Mouse (Mus musculus): ENCODE data around the gene Heatr5a. TPM values are rescaled to one million over a fixed set of nuclear protein-coding genes. Genes with fewer than 3 reads are reported as not detected.

Heatr5a gene
- polyA plus RNA-seq, 1 experiment from 2014 or later: 12.8 TPM

GRCm38 (mm10) chr12:51970352-51971069, 610 bp downstream of the Heatr5a start:
- no peak for ATAC-seq (ENCODE audit: insufficient number of reproducible peaks, insufficient read depth, low FRiP score, low TSS enrichment, low read depth)
- Histone ChIP-seq H3K27ac (peak overlapping the region; percentile 92), H3K4me2 (peak overlapping the region; percentile 54), H3K36me3 (no peaks in the 10 kb centered on the region), H3K9me3 (0 out of 2 replicates have a peak, but pooled peaks cover 3% of the 10 kb centered on the region), H3K4me3 (replicated peaks) (peak overlapping the region; percentile 89), H3K9ac (replicated peaks) (peak overlapping the region; percentile 85), H3K27me3 (no peaks in the 10 kb centered on the region), H3K4me1 (replicated peaks) (peaks cover 10% of the 10 kb centered on the region)
- 2% methylated on average over 35 of the region's 35 CpGs for WGBS

GRCm38 (mm10) chr12:51969876-51970275, 1.2 kb downstream of the Heatr5a start:
- H3K27ac ChIP-seq: no peak overlapping the region
- H3K9ac ChIP-seq (replicated peaks): 0 out of 2 replicates have a peak overlapping the region, but pooled peaks have one; percentile 85
- no peak for ATAC-seq (ENCODE audit: insufficient number of reproducible peaks, insufficient read depth, low FRiP score, low TSS enrichment, low read depth)
- H3K4me3 ChIP-seq (replicated peaks): peak overlapping the region; percentile 89
- peaks cover 10% of the 10 kb centered on the region for H3K4me1 ChIP-seq (replicated peaks)
- 16% methylated on average over 7 of the region's 7 CpGs for WGBS
- peak overlapping the region; percentile 54 for H3K4me2 ChIP-seq
- H3K27me3 ChIP-seq: no peaks in the 10 kb centered on the region
- H3K9me3 ChIP-seq: 0 out of 2 replicates have a peak, but pooled peaks cover 3% of the 10 kb centered on the region
- H3K36me3 ChIP-seq: no peaks in the 10 kb centered on the region

- no peak overlapping the region for H3K4me3 ChIP-seq (replicated peaks)
Observed at GRCm38 (mm10) chr12:51969092-51969491, 2.0 kb downstream of the Heatr5a start.

GRCm38 (mm10) chr12:51967915-51968595, 3.1 kb downstream of the Heatr5a start:
- no peak overlapping the region for H3K27ac ChIP-seq
- 88% methylated on average over 9 of the region's 9 CpGs for WGBS
- H3K27me3 ChIP-seq: no peaks in the 10 kb centered on the region
- ATAC-seq (ENCODE audit: insufficient number of reproducible peaks, insufficient read depth, low FRiP score, low TSS enrichment, low read depth): no peak
- no peak overlapping the region; the same call in 1 of the 2 replicates for H3K9ac ChIP-seq (replicated peaks)
- peaks cover 14% of the 10 kb centered on the region for H3K4me1 ChIP-seq (replicated peaks)
- H3K36me3 ChIP-seq: no peaks in the 10 kb centered on the region
- no peak overlapping the region for H3K4me3 ChIP-seq (replicated peaks)
- no peak overlapping the region for H3K4me2 ChIP-seq
- 0 out of 2 replicates have a peak, but pooled peaks cover 3% of the 10 kb centered on the region for H3K9me3 ChIP-seq

More at GRCm38 (mm10) chr12:51969092-51969491, 2.0 kb downstream of the Heatr5a start:
- H3K4me2 ChIP-seq: no peak overlapping the region
- H3K27ac ChIP-seq: no peak overlapping the region
- 91% methylated on average over 2 of the region's 2 CpGs for WGBS
- H3K36me3 ChIP-seq: no peaks in the 10 kb centered on the region
- H3K27me3 ChIP-seq: no peaks in the 10 kb centered on the region
- ATAC-seq (ENCODE audit: insufficient number of reproducible peaks, insufficient read depth, low FRiP score, low TSS enrichment, low read depth): no peak
- peaks cover 13% of the 10 kb centered on the region for H3K4me1 ChIP-seq (replicated peaks)
- H3K9me3 ChIP-seq: 0 out of 2 replicates have a peak, but pooled peaks cover 3% of the 10 kb centered on the region
- no peak overlapping the region for H3K9ac ChIP-seq (replicated peaks)

- H3K36me3 ChIP-seq: peaks cover 56% of the 10 kb centered on the region
- ATAC-seq (ENCODE audit: insufficient number of reproducible peaks, insufficient read depth, low FRiP score, low TSS enrichment, low read depth): no peak
- H3K4me3 ChIP-seq (replicated peaks): no peak overlapping the region
- no peaks in the 10 kb centered on the region for H3K27me3 ChIP-seq
- no peaks in the 10 kb centered on the region for H3K4me1 ChIP-seq (replicated peaks)
- 94% methylated on average over 6 of the region's 6 CpGs for WGBS
- H3K9ac ChIP-seq (replicated peaks): no peak overlapping the region
- H3K27ac ChIP-seq: no peak overlapping the region
- H3K9me3 ChIP-seq: no peaks in the 10 kb centered on the region
- H3K4me2 ChIP-seq: no peak overlapping the region
Observed at GRCm38 (mm10) chr12:51957626-51958025, 13.5 kb downstream of the Heatr5a start.

GRCm38 (mm10) chr12:51952309-51952708, 18.8 kb downstream of the Heatr5a start:
- H3K36me3 ChIP-seq: peaks cover 81% of the 10 kb centered on the region
- no peak overlapping the region for H3K4me3 ChIP-seq (replicated peaks)
- no peak overlapping the region for H3K9ac ChIP-seq (replicated peaks)
- no peaks in the 10 kb centered on the region for H3K9me3 ChIP-seq
- no peak overlapping the region for H3K27ac ChIP-seq
- no peak overlapping the region for H3K4me2 ChIP-seq
- ATAC-seq (ENCODE audit: insufficient number of reproducible peaks, insufficient read depth, low FRiP score, low TSS enrichment, low read depth): no peak
- 89% methylated on average over 10 of the region's 10 CpGs for WGBS
- no peaks in the 10 kb centered on the region for H3K27me3 ChIP-seq
- H3K4me1 ChIP-seq (replicated peaks): no peaks in the 10 kb centered on the region

- ATAC-seq (ENCODE audit: insufficient number of reproducible peaks, insufficient read depth, low FRiP score, low TSS enrichment, low read depth): no peak
- 88% methylated on average over 10 of the region's 10 CpGs for WGBS
Observed at GRCm38 (mm10) chr12:51947498-51947945, 23.6 kb downstream of the Heatr5a start.

GRCm38 (mm10) chr12:51945331-51945730, 25.8 kb downstream of the Heatr5a start:
- no peak for ATAC-seq (ENCODE audit: insufficient number of reproducible peaks, insufficient read depth, low FRiP score, low TSS enrichment, low read depth)
- Histone ChIP-seq H3K9me3 (no peaks in the 10 kb centered on the region), H3K4me2 (no peak overlapping the region), H3K4me1 (replicated peaks) (no peaks in the 10 kb centered on the region), H3K27ac (no peak overlapping the region), H3K9ac (replicated peaks) (no peak overlapping the region), H3K36me3 (peaks cover 69% of the 10 kb centered on the region), H3K27me3 (no peaks in the 10 kb centered on the region), H3K4me3 (replicated peaks) (no peak overlapping the region)
- WGBS: 95% methylated on average over 9 of the region's 9 CpGs

More at GRCm38 (mm10) chr12:51947498-51947945, 23.6 kb downstream of the Heatr5a start:
- Histone ChIP-seq H3K9ac (replicated peaks) (no peak overlapping the region), H3K4me1 (replicated peaks) (no peaks in the 10 kb centered on the region), H3K27ac (no peak overlapping the region), H3K4me2 (no peak overlapping the region), H3K27me3 (no peaks in the 10 kb centered on the region), H3K36me3 (peaks cover 83% of the 10 kb centered on the region), H3K4me3 (replicated peaks) (no peak overlapping the region), H3K9me3 (no peaks in the 10 kb centered on the region)

GRCm38 (mm10) chr12:51939848-51940247, 31.3 kb downstream of the Heatr5a start:
- WGBS: 84% methylated on average over 4 of the region's 4 CpGs
- no peaks in the 10 kb centered on the region for H3K9me3 ChIP-seq
- H3K9ac ChIP-seq (replicated peaks): no peak overlapping the region
- no peak overlapping the region for H3K4me2 ChIP-seq
- H3K4me1 ChIP-seq (replicated peaks): no peaks in the 10 kb centered on the region
- no peaks in the 10 kb centered on the region for H3K27me3 ChIP-seq
- H3K27ac ChIP-seq: no peak overlapping the region
- H3K36me3 ChIP-seq: peaks cover 54% of the 10 kb centered on the region
- H3K4me3 ChIP-seq (replicated peaks): no peak overlapping the region
- no peak for ATAC-seq (ENCODE audit: insufficient number of reproducible peaks, insufficient read depth, low FRiP score, low TSS enrichment, low read depth)

GRCm38 (mm10) chr12:51937938-51938337, 33.2 kb downstream of the Heatr5a start:
- no peak for ATAC-seq (ENCODE audit: insufficient number of reproducible peaks, insufficient read depth, low FRiP score, low TSS enrichment, low read depth)
- H3K4me3 ChIP-seq (replicated peaks): no peak overlapping the region
- no peak overlapping the region for H3K9ac ChIP-seq (replicated peaks)
- no peaks in the 10 kb centered on the region for H3K27me3 ChIP-seq
- no peaks in the 10 kb centered on the region for H3K9me3 ChIP-seq
- no peaks in the 10 kb centered on the region for H3K4me1 ChIP-seq (replicated peaks)
- no peak overlapping the region for H3K4me2 ChIP-seq
- peaks cover 47% of the 10 kb centered on the region for H3K36me3 ChIP-seq
- no peak overlapping the region for H3K27ac ChIP-seq
- 88% methylated on average over 6 of the region's 6 CpGs for WGBS

GRCm38 (mm10) chr12:51929630-51930029, 41.5 kb downstream of the Heatr5a start:
- H3K27ac ChIP-seq: no peak overlapping the region
- no peak for ATAC-seq (ENCODE audit: insufficient number of reproducible peaks, insufficient read depth, low FRiP score, low TSS enrichment, low read depth)
- H3K4me1 ChIP-seq (replicated peaks): no peaks in the 10 kb centered on the region
- H3K9me3 ChIP-seq: no peaks in the 10 kb centered on the region
- no peak overlapping the region for H3K4me3 ChIP-seq (replicated peaks)
- H3K4me2 ChIP-seq: no peak overlapping the region
- H3K9ac ChIP-seq (replicated peaks): no peak overlapping the region
- H3K36me3 ChIP-seq: peaks cover 11% of the 10 kb centered on the region
- H3K27me3 ChIP-seq: no peaks in the 10 kb centered on the region
- 89% methylated on average over 2 of the region's 2 CpGs for WGBS

All from limb, embryonic 12.5 days (tissue).